Mouse (Mus musculus): ENCODE measurements around the gene Crcp. TPM values are rescaled to one million over a fixed set of nuclear protein-coding genes. Genes with fewer than 3 reads are reported as not detected.

Crcp gene
- 25.7 and 30.0 TPM in 2 replicates for polyA plus RNA-seq (2011; ENCODE audit: insufficient read depth, insufficient read length, low read depth, missing spikeins)

DNA sequence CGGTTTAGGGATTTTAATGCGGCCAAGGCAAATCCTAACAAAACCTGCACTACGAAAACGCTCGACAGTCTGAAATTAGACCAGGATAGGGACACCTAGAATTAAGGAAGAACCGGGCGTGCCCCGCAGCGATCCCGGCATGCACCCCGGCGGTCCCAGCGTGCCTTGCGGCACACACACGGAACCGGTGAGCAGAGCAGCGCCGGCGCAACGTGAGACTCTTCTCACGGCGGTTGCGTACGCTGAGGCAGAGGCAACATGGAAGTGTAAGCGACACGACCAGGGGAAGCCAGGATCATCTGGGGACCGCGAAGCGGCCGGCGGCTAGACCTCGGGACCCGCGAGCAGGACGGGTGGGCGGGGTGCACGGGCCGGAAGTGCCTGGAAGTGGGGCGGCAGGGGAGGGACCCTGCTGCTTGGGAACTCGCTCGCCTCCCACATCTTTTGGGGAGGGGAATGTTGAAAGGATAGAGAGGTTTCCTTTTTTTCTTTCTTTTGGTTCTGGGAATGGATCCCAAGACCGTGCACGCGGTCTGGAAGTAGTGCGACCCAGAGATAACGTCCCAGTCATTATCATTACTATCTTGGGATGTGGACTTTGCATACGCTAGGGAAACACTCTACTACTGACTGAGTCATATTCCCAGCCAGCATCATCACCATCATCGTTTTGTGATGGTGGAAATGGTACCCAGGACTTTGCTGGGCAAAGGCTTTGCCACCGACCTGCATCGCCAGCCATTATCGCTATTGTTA is at the start of gene Crcp, which contains the start of gene Asl:
Crcp (plus strand) TSS at position 149 of the 756 bp plus-strand sequence.
Asl (minus strand) TSS at position 106 of the 756 bp plus-strand sequence.
- peak within 1 kb of the TSS; percentile 99 for H3K4me3 ChIP-seq (ENCODE audit: low read depth, low read length)
- peak within 1 kb of the TSS; percentile 81 for H3K9ac ChIP-seq (ENCODE audit: low read depth, poor library complexity, severe bottlenecking)
- H3K27me3 ChIP-seq (ENCODE audit: control insufficient read depth, insufficient read depth, low read length, poor library complexity, severe bottlenecking), result no peaks in the 10 kb centered on the region
- H3K27ac ChIP-seq (ENCODE audit: insufficient read depth, low read length), result peak within 1 kb of the TSS; percentile 94
- H3K9me3 ChIP-seq (replicated peaks; ENCODE audit: control insufficient read depth, insufficient read depth, low read length, poor library complexity, severe bottlenecking), result no peaks in the 10 kb centered on the region
- H3K4me1 ChIP-seq (ENCODE audit: control insufficient read depth, insufficient read depth, low read length), result no peaks in the 10 kb centered on the region
- TF ChIP-seq CTCF (IDR thresholded peaks at IDR 0.05; ENCODE audit: low read depth, low read length) (no peak), EP300 (IDR thresholded peaks at IDR 0.05; ENCODE audit: insufficient read depth, low read depth, low read length) (no peak), POLR2A (IDR thresholded peaks at IDR 0.05; ENCODE audit: insufficient read depth, low read length) (no peak)
- H3K36me3 ChIP-seq (ENCODE audit: control insufficient read depth, insufficient read depth, low read length, poor library complexity, severe bottlenecking), result no peaks in the 10 kb centered on the region

DNA sequence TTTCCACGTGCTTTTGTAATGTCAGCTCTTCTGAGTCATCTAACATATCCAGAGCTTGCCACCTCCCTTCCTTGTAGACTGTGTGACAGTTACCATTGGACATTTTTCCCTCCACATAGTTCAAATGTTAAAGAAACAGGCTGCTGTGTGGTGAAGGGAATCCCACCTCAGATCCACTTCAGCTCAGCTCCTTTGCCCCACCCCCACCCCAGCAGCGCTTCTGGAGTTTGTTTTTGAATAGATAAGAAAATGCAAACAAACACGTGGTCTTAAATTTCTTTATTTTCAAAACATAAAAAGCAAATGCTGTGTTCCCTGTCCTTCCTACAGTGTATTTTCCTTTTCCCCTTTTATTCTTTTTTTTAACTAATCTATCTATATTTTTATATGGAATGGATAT is 48.9 kb upstream of the Crcp start:
- no peak overlapping the region for H3K9ac ChIP-seq (ENCODE audit: low read depth, poor library complexity, severe bottlenecking)
- H3K9me3 ChIP-seq (replicated peaks; ENCODE audit: control insufficient read depth, insufficient read depth, low read length, poor library complexity, severe bottlenecking), result no peaks in the 10 kb centered on the region
- TF ChIP-seq POLR2A (IDR thresholded peaks at IDR 0.05; ENCODE audit: insufficient read depth, low read length) (no peak), EP300 (IDR thresholded peaks at IDR 0.05; ENCODE audit: insufficient read depth, low read depth, low read length) (no peak), CTCF (IDR thresholded peaks at IDR 0.05; ENCODE audit: low read depth, low read length) (no peak)
- peaks cover 7% of the 10 kb centered on the region for H3K4me1 ChIP-seq (ENCODE audit: control insufficient read depth, insufficient read depth, low read length)
- H3K4me3 ChIP-seq (ENCODE audit: low read depth, low read length), result no peak overlapping the region
- H3K27ac ChIP-seq (ENCODE audit: insufficient read depth, low read length), result no peak overlapping the region
- no peaks in the 10 kb centered on the region for H3K27me3 ChIP-seq (ENCODE audit: control insufficient read depth, insufficient read depth, low read length, poor library complexity, severe bottlenecking)
- H3K36me3 ChIP-seq (ENCODE audit: control insufficient read depth, insufficient read depth, low read length, poor library complexity, severe bottlenecking), result peaks cover 14% of the 10 kb centered on the region

DNA sequence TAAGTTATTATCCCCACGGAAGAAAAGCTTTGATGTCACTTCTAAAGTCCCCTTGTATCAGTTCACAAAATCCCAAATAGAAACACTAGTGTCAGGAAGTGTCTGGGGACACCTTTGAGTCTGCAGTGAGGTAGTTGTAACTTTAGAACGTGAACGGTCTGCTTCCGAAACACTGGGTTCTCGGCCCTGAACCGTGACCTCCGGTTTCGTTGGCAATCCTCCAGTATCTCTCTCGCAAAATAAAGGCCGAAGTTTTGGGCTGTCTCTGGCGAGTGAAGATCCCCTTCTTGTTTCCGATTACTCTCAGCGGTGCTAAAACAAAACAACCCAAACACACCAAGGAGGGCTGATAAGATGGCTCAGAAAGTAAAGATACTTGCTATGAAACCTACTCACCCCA is 39.7 kb upstream of the Crcp start:
- no peak overlapping the region for H3K27ac ChIP-seq (ENCODE audit: insufficient read depth, low read length)

DNA sequence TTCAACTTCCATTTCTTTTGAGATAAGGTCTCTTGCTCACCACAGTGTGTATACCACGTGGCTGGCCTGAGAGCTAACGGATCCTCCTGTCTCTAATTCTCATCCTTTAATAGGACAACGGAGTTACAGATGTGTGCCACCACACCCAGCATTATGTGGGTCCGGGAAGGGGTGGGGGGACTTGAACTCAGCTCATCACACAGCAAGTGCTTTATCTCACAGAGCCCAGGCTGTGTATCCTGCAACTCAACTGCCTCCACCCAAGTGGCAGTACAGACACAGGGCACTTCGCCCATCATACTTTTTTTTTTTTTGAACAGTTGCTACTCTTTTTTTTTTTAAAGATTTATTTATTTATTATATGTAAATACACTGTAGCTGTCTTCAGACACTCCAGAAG is 37.2 kb upstream of the Crcp start:
- Histone ChIP-seq H3K4me3 (ENCODE audit: low read depth, low read length) (no peak overlapping the region), H3K9me3 (replicated peaks; ENCODE audit: control insufficient read depth, insufficient read depth, low read length, poor library complexity, severe bottlenecking) (no peaks in the 10 kb centered on the region), H3K4me1 (ENCODE audit: control insufficient read depth, insufficient read depth, low read length) (no peaks in the 10 kb centered on the region), H3K36me3 (ENCODE audit: control insufficient read depth, insufficient read depth, low read length, poor library complexity, severe bottlenecking) (no peaks in the 10 kb centered on the region), H3K27me3 (ENCODE audit: control insufficient read depth, insufficient read depth, low read length, poor library complexity, severe bottlenecking) (no peaks in the 10 kb centered on the region), H3K27ac (ENCODE audit: insufficient read depth, low read length) (no peak overlapping the region), H3K9ac (ENCODE audit: low read depth, poor library complexity, severe bottlenecking) (no peak overlapping the region)
- TF ChIP-seq EP300 (IDR thresholded peaks at IDR 0.05; ENCODE audit: insufficient read depth, low read depth, low read length) (no peak), CTCF (IDR thresholded peaks at IDR 0.05; ENCODE audit: low read depth, low read length) (no peak), POLR2A (IDR thresholded peaks at IDR 0.05; ENCODE audit: insufficient read depth, low read length) (no peak)

More for the DNA sequence above, 39.7 kb upstream of the Crcp start:
- H3K27me3 ChIP-seq (ENCODE audit: control insufficient read depth, insufficient read depth, low read length, poor library complexity, severe bottlenecking), result no peaks in the 10 kb centered on the region
- TF ChIP-seq CTCF (IDR thresholded peaks at IDR 0.05; ENCODE audit: low read depth, low read length) (no peak), POLR2A (IDR thresholded peaks at IDR 0.05; ENCODE audit: insufficient read depth, low read length) (no peak), EP300 (IDR thresholded peaks at IDR 0.05; ENCODE audit: insufficient read depth, low read depth, low read length) (no peak)
- no peak overlapping the region for H3K4me3 ChIP-seq (ENCODE audit: low read depth, low read length)
- H3K36me3 ChIP-seq (ENCODE audit: control insufficient read depth, insufficient read depth, low read length, poor library complexity, severe bottlenecking), result no peaks in the 10 kb centered on the region
- H3K4me1 ChIP-seq (ENCODE audit: control insufficient read depth, insufficient read depth, low read length), result no peaks in the 10 kb centered on the region
- no peak overlapping the region for H3K9ac ChIP-seq (ENCODE audit: low read depth, poor library complexity, severe bottlenecking)
- H3K9me3 ChIP-seq (replicated peaks; ENCODE audit: control insufficient read depth, insufficient read depth, low read length, poor library complexity, severe bottlenecking), result no peaks in the 10 kb centered on the region

DNA sequence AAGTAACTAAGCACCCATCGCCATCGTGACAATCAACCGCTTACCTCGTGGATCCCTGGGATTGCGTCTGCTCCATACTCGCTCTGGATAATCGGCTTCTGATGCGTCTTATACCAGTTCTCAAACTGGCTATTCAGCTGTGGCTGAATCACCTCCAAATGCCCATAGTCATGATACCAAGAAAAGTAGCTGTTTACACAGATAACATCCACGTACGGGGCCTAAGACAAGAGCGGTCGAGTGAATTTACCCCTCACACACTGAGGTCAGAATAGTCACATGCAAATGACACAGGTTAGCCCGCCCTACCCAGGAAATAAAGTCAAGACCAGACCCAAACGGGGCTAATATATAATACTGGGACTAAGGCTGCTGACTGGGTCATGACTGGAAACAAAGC is 35.7 kb upstream of the Crcp start:
- Histone ChIP-seq H3K9me3 (replicated peaks; ENCODE audit: control insufficient read depth, insufficient read depth, low read length, poor library complexity, severe bottlenecking) (no peaks in the 10 kb centered on the region), H3K4me3 (ENCODE audit: low read depth, low read length) (no peak overlapping the region), H3K27me3 (ENCODE audit: control insufficient read depth, insufficient read depth, low read length, poor library complexity, severe bottlenecking) (no peaks in the 10 kb centered on the region), H3K9ac (ENCODE audit: low read depth, poor library complexity, severe bottlenecking) (no peak overlapping the region), H3K27ac (ENCODE audit: insufficient read depth, low read length) (no peak overlapping the region), H3K36me3 (ENCODE audit: control insufficient read depth, insufficient read depth, low read length, poor library complexity, severe bottlenecking) (no peaks in the 10 kb centered on the region), H3K4me1 (ENCODE audit: control insufficient read depth, insufficient read depth, low read length) (peaks cover 4% of the 10 kb centered on the region)
- TF ChIP-seq CTCF (IDR thresholded peaks at IDR 0.05; ENCODE audit: low read depth, low read length) (no peak), POLR2A (IDR thresholded peaks at IDR 0.05; ENCODE audit: insufficient read depth, low read length) (no peak), EP300 (IDR thresholded peaks at IDR 0.05; ENCODE audit: insufficient read depth, low read depth, low read length) (no peak)

DNA sequence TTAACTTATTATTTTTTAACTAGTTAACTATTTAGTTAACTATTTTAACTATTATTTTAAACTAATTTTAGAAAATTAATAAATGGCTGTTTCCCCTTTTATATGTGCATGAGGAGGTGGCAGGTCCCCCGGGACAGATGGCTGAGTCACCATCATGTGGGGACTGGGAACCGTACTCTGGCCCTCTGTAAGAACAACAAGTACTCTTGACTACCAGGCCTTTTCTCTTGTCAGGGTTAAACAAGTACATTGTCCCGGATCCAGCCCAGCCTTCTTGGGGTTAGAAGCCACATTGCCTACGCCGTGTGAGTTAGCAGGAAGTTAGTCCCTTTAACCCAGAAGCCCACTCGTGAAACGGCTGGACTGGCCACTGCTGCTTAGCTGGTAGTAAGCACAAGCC is 34.1 kb upstream of the Crcp start:
- Histone ChIP-seq H3K36me3 (ENCODE audit: control insufficient read depth, insufficient read depth, low read length, poor library complexity, severe bottlenecking) (no peaks in the 10 kb centered on the region), H3K9ac (ENCODE audit: low read depth, poor library complexity, severe bottlenecking) (no peak overlapping the region), H3K9me3 (replicated peaks; ENCODE audit: control insufficient read depth, insufficient read depth, low read length, poor library complexity, severe bottlenecking) (no peaks in the 10 kb centered on the region), H3K27me3 (ENCODE audit: control insufficient read depth, insufficient read depth, low read length, poor library complexity, severe bottlenecking) (no peaks in the 10 kb centered on the region), H3K4me3 (ENCODE audit: low read depth, low read length) (no peak overlapping the region), H3K27ac (ENCODE audit: insufficient read depth, low read length) (no peak overlapping the region), H3K4me1 (ENCODE audit: control insufficient read depth, insufficient read depth, low read length) (peaks cover 4% of the 10 kb centered on the region)
- TF ChIP-seq CTCF (IDR thresholded peaks at IDR 0.05; ENCODE audit: low read depth, low read length), result no peak
- TF ChIP-seq POLR2A (IDR thresholded peaks at IDR 0.05; ENCODE audit: insufficient read depth, low read length), result no peak
- TF ChIP-seq EP300 (IDR thresholded peaks at IDR 0.05; ENCODE audit: insufficient read depth, low read depth, low read length), result no peak
